Mouse (Mus musculus) right cerebral cortex, adult 2 months (tissue): ENCODE data around the gene Bdp1.

Experiments used
- DNase-seq, 2 experiments: peaks; one replicate each; pipeline ENCODE4 v3.0.0; 2021 to 2022; ENCODE audit warnings: low spot score in 2 of 2

Bdp1 gene

DNA sequence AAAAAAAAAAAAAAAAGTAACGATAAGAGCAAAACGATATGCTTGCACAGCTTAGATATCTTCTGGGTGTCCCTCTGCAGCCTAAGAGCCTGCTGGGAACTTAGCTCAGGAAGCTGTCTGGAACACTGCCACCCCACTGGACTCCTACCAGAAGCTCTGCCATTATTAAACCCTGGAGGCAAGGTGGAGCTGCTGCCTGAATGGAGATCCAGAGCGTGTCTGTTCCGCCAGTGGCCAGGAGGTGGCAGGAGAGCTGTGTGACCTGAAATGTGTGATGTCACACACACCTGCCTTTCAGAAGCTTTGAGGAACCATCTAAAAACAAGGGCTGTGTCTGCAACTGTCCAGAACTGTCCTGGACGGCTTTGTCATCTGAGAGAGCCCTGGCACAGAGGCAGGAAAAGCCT, 102.1 kb downstream of the Bdp1 start:
- DNase-seq = peak; percentile 86 to 91

DNA sequence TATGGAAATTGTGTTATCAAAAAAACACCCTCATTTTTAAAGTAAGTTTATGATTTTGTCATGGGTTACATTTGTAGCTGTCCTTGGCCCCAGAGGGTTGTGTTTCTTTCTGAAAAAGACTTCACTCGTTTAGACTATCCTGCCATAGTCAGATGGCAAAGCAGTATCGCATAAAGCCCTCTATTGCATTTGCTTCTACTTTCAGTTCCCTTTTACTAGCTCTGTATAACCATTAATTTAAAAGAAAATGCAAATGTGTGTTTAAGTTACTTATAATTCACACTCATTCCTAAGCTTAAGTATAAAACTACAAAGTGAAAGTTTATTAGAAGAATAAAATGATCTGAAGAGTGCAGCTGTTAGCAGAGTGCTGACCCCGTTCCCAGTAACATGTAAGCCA, 104.8 kb downstream of the Bdp1 start:
- no peak for DNase-seq

- no peak for DNase-seq
Observed at GRCm38 (mm10) chr13:99998099-99998498, 105.8 kb downstream of the Bdp1 start.

DNA sequence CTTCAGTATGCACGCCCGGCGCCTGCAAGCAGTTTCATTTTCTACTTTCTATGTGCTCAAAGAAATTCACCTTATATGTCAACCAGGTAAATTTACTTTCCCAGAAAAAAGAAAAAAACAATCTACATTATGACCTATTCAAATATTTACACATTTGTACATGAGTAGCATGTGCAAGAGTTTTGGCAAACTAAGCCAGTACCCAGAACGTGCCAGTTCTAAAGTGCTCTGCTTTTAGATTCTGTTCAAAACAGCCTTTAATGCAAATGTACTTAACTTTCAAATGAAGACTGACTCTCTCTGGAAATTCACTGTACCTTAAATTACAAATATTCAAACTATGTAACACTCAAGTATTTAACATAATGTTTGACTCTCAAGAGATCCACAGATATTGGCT, 114.3 kb downstream of the Bdp1 start:
- DNase-seq = no peak

GRCm38 (mm10) chr13:99983320-99983719, 120.5 kb downstream of the Bdp1 start:
- DNase-seq = no peak

DNA sequence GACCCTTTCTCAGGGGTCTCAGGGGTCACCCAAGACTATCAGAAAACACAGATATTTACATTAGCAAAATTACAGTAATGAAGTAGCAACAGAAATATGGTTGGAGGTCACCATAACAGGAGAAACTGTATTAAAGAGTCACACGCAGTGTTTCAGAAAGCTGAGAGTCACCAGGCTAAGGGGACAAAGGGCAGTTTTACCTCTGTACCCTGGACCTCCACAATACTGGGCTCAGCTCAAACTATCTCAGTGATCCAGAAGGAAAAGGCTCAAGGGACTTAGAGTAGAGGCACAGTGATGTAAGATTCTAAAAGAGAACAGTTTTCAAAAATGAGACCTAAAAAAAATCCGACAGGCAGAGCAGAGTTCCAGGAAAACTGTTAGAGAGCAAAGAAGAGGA, 124.5 kb downstream of the Bdp1 start:
- DNase-seq = no peak

- no peak for DNase-seq
Observed at GRCm38 (mm10) chr13:99970089-99970488, 133.8 kb downstream of the Bdp1 start.
